Mouse (Mus musculus): ENCODE measurements at regions not wholly inside any gene's neighbourhood (a gene's known extent, or its start where the extent isn't known, plus 50 kb on each side); places are given as distances from the start of the nearest gene placed in this dataset.
"Not testable (repeated sequence)": the region's sequence is repeated elsewhere in the genome, so short reads cannot be mapped to it uniquely, and the experiment has no call there.

DNA sequence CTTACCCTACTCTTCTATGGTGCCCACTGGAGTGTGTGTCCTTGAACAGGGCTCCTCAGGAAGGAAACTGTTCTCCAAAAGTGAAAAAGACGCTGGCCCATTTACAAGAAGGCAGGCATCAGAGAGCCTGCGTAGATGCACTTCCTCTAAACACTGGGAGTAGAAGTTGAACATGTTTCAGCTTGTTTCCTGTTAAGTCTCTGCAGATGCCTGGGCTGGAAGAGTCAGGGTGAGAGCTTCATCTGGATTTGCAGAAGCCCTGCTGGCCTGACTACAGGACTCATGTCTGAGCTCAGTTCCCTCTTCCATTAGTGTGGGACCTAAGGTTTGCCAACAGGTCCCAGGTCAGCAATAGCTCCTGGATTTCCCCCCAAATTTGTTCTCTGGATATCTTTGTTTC lies 54.7 kb upstream of the Nlrp1b start:
- DNase-seq, result no peak

DNA sequence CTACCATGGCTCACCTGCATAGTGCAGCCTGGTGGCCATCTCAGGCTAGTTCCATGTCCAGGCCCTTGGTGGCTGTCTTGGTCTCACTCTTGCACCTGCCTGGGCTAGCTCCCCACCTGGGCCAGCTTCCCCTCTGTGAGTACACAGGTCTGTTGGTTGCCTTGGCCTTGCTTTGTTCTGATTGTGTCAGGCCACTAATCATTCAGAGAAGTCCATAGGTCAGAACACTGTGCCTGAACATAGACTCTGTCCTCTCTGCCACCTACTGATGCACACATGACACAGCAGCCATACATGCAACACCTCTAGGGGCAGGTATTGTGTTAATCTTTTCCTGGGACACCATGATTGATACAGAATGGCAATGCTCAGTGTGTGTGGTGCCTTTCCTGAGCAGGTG lies 57.7 kb upstream of the Nlrp1b start:
- not testable (repeated sequence) for DNase-seq

DNA sequence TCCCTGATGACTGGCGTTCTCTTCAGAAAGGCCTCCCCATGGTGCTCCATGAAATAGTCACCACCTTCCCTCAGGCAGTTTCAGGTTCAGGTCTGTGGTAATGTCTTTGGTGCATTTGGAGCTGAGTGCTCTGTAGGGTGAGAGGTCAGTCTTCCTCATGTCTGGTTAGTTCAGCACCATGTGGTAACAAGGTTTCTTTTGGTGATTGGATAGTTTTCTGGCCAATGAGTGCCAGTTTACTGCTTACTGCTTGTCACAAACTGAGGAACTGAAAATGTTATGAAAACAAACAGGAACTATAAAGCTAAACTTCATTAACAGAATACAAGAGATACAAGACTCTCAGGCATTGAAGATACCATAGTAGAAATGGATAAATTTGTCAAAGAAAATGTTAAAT lies 59.0 kb upstream of the Nlrp1b start:
- DNase-seq, result no peak

DNA sequence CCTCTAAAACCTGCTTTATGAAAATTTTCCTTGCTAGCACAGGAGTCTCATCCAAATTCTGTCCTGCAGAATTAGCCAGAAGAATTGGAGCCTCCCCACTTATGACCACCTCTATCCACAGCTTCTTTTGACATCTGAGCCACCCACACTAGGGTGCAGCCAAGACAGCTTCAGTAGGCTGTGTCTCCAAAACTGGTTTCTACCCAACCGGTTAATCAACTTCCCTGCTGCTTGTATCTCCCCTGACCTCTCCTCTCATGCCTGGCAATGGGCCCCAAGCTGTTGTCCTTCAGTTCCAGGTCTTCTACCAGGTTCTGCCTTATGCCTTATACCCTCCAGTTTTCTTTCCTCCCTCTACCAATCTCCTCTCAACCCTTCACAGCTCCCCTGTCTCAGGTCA lies 68.9 kb upstream of the Nlrp1b start:
- DNase-seq, result no peak

DNA sequence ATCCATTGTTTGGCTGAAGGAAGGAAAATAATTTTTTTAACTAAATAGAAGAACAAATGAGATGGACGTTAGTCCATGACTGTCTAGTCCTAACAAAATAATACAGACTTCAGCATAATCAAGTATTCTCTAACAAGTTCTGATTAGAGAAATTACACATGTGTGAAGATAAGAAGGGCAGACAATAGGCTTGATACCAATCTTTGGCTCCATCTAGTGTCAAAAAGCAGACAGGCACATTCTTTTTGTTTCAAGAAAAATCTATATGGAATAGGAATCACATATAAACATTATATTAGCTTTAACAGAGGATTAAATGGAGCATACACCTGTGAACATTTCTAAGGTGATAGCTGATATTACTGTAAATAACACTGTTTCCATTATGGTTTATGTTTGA lies 92.9 kb upstream of the Nlrp1b start:
- DNase-seq, result no peak

DNA sequence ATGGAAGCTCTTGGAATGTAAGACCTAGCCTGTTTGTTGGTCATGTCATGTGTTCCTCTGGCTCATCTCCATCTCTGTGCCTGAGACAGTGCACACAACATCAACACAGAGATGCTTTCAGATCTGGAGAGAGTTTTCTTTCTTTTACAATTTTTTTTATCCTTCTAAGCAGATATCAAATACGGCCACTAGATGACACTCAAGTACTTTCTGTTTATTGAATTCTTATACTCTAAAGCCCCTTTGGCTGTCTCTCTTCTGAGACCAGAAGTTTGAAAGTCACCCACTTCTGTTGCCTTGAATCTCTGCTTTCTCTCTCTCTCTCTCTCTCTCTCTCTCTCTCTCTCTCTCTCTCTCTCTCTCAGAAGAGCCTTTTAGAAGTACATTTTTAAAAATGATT lies 106.9 kb upstream of the Nlrp1b start:
- DNase-seq, result no peak

DNA sequence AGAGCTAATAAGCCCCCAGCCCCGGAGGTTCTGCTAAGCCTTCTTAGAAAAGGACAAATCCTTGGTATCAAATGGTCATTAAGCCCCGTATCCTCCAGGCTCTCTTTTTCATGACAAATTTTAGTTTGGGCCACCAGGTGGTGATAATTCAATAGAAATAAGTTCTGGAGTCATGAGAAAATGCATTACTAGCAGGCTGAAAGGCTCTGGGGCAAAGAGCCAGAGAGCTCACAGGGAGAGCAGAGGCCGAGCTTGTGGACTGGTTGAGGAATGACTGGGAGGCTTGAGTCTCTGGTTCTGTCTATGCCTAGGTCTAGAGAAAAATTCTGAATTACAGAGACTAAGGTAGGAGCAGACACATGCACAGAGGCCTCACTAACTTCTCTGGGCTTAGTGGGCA lies 115.5 kb upstream of the Nlrp1b start:
- DNase-seq, result no peak

DNA sequence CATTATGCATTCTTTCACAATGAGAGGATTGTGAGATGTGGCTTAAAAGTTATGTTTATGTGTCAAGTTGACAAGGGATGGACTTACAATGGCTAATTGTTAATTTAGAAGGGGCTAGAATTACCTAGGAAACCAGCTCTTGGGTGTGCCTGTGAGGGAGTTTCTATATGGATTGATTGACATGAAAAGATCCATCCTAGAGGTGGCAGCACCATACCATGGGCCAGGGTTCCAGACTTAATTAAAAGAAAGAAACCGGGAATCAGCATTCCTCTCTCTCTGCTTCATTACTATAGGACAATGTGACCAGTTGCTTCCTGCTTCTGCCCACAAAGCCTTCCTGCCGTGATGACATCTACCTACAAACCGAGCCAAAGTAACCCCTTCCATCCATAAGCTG lies 126.6 kb upstream of the Nlrp1b start:
- no peak for DNase-seq

DNA sequence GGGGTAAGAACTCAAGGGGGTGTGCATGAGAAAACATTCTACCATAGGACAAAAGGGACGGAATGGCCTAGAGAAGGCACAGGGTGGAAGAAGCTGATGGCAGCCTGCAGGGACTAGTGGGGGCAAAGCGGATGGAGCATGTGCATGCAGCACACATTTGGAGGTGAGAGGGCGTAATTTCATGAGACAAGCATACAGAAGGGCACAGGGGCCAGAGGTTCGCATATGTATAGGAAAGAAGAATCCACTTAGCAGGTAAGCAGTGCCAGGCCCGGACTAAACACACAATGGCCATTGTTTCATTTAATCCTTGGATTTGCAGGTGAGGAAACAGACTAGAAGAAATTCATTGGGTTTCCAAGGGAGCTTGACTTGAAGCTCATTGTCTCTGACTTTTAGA lies 130.3 kb upstream of the Nlrp1b start:
- no peak for DNase-seq

DNA sequence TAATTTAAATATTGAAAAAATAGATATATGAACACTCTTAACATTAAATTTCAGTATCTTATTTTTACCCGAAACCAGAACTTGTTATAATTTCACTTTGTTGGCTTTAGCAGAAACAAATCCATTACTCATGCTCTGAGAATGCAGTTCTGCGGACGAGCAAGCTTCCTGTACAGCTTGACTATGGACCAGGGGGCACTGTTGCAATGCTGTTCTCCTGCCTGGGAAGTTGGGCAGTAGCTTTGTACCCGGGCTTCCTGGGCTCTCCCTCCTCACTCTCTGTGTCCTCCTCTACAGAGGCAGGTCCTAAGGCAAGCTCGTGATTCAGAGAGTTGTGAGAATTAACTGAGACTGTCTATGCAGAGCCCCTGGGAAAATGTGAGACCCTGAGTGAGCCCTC lies 141.3 kb upstream of the Nlrp1b start:
- no peak for DNase-seq

DNA sequence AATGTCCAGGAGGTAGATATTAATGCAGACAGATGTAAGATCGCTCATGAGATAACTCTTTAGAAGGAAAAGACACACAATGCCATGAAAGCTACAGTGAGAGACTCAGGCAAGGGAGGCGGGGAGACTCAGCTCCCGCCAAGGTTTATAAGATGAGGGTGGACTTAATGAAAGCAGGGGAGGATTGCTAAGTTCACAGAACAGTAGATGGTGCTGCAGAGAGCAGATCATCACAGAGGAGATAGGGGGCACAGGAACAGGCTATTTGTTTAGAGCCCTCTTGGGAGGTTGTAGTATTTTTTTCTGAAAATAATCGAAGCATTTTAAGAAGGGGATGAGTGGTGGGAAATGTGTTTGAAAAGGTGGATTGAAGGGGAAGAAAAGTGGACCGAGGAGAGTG lies 144.6 kb upstream of the Nlrp1b start:
- DNase-seq, result no peak

DNA sequence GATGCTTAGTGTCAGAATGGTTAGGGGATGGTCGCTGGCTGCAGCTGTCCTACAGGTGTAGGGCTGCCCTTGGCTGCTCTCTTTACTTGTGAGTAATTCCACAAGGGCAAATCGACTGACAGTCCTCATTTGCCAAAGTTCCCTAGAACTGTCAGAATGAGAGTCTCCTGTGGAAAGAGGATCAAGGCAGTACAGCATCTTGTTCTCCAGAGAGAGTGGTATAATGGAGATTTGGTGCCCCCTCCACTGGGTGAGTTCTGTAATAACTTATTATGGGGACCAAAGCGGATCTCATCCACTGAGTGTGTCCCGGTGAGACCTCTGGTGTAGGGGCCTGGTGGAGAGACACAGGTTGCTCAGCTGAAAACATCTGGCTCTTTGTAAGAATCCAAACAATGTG lies 157.9 kb upstream of the Nlrp1b start:
- DNase-seq, result no peak

DNA sequence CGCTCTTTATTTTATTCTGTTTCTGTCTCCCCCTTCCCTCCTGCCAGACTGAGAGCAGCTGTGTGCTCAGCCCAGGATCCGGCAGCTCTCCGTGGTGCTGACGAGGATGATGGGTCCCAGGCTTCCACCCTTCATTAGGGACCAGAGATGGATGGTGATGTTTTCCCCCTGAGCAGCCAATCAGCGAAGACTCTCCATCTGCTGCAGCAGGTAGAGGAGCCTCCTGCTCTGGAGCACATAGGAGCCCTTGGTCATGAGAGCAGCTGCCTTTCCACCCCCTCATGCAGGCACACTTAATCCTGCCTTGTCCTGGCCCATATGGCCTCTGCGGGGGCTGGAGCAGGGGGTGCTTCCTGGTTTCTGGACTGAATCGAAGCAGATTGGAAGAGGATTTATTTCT lies 159.1 kb upstream of the Nlrp1b start:
- DNase-seq, result no peak

DNA sequence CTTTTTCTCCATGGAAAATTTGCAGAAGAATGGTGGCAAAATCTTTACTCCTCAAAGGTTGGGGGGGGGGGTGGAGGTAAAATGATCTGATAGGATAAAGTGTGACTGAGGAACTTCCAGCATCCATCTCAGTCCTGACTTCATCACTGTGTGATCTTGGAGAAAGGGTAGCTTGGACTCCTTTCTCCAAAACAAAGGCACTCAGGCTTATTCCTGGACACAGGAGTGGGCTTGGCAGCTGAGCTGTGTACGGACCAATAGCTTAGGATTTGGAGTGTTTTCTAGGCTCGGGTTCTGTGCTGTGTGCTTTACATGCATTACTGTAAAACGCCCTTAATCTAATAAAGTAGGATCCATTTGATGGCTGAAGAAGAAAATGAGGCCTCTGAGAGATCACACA lies 159.6 kb upstream of the Nlrp1b start:
- no peak for DNase-seq

DNA sequence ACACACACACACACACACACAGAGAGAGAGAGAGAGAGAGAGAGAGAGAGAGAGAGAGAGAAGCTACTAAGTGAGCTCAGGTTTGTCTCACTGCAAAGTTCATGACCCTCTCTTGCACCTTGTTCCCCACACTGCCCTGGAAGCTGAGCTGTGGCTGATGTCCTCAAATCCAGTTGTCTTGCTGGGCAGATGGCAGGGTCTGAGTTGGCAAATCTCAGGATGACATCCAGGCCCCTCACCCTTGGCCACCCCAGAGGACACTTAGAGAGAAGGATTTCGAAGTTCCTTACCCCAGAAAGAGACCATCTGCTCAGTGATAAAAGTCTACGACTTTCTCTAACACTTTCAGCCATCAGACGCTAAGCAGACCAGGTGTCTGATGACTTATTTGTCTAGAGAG lies 160.1 kb upstream of the Nlrp1b start:
- DNase-seq, result no peak

DNA sequence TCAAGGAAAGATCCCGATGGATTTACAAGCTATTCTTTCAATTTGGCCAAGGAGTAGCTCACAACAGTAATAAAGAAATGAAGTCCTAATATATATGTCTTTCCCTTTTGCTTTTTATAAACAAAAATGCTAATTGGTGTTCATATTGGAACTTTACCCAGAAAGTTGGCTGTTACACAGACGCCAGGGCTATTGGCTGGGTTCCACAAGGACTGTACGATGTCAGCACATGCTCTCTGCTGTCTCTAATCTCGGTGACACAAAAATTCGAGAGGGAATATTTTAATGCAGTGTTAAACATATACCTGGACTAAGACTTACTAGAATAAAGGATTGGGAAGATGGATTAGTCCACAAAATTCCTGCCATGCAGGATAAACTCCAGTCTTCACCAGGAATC lies 162.9 kb upstream of the Nlrp1b start:
- DNase-seq, result no peak

DNA sequence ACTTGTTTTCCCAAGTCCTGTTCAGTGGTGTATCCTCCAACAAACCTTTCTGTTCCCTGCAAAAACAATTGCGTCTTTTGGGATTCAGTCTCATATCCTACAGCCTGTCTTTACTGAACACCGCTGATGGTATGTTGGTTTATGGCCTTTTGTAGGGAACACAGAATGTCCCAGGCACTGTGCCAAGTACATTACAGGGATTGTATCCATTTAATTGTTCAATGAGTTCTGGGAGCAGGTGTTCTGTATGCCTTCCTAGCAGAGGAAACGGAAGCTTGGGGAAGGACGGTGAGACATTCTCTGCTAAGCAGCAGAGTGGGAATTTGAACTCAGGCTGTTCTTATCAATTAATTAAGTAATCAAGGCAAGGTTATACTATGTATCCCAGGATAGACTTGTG lies 164.5 kb upstream of the Nlrp1b start:
- DNase-seq, result no peak

DNA sequence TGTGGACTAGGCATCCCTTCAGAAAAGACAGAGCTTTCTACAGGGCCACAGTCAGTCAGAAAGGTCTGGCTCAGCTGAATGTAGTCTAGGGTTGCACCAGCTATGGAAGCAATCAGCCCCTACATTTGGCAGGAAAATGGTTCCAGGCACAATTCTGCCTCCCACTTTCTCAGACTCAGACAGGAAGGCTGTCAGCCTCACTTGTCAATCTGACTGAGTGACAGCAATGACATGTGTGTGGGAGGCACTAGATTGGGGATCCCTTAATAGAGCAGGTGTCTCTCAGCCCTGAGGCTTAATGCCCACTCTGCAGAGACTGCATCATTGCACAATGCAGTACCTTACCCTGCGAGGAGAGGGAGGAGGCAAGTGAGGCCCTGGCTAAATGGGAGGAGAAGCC lies 165.1 kb upstream of the Nlrp1b start:
- no peak for DNase-seq

DNA sequence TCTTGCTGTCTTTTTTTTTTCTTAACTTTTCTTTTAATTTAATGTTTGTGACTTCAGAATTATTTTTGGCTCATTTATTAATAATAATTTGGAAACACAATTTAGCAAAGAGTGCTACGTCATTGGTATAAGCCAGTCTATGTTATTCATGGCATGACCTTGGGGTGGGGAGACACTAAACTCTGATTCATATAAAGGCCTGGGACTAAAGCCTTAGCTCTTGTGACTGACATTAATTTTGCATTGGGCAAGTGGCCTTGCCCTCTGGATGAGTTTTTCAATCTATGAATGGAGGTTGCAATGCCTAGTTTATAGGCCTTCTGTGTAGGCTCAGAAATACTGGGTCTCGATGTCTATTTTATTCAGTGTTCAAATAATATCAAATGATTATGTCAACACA lies 169.8 kb upstream of the Nlrp1b start:
- DNase-seq, result no peak

DNA sequence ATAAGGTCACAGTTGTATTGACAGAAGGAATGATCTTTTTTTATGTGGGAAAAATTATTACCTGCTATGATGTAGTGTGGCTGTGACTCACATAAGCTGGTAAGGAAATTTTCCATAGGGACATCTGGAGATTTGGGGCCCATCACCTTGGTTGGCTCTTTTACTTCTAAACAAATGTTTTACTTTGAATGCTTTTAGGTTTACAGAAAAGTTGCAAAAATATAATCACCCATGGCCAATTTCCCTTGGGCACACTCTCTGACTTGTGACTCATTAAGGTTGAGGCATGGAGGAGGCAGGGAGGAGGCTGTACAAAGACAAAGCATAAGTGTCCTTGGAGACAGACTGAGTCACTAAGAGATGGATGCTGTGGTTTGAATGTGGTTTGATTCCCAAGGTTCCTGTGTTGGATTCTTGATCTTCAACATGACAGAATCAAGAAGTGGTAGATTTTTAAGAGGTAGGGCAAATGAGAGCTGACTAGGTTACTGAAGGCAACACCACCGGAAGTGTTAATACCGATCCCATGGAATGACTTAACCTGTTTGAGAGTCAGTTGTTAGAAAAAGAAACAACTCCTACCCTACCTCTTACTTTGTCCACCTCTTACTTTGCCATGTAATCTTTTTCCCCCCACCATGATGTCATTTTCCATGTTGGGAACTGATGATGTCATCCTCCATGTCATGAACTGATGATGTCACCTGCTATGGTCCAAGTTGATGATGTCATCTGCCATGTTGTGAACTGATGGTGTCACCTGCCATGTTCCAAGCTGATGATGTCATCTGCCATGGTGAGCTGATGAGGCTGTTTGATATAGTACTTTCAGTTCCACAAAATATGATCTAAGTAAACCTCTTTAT lies 171.1 kb upstream of the Nlrp1b start:
- no peak for DNase-seq

DNA sequence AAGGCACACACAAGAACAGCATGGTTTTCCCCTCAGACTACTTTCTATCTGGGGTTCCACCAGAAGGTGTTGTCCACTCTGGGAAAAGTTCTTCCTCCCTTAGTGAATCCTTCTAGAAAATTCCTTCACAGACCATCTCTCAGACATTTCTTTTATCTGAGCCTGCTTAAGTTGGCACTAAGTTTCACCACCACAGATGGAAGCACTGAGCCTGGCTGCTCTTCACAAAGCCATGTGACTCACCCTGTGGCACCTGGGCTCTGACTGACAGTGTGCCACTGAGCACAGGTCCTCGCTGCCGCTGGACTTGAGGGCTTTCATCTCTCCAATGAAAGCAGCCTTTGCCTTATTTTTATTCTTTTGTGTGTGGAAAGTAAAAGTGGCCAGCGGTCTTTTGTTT lies 173.8 kb upstream of the Nlrp1b start:
- DNase-seq, result no peak

DNA sequence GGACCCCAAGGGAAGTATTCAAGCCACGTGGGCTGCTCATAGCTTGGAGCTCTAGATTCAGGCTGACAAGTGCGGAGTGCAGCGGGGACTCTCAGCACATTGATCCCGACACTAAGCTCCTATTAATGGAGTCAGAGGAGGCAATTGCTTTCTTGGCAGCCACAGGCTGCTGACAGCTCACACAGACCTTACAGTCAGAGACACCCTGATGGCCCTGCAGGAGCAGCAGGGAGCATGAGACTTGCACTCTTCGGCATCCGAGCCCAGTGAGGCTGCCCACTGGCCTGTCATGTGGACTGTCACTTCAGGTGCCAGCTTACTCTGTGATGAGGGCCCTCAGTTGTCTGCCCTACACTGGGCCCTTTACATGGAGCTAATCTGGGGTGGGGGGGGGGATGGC lies 176.5 kb upstream of the Nlrp1b start:
- DNase-seq, result no peak

DNA sequence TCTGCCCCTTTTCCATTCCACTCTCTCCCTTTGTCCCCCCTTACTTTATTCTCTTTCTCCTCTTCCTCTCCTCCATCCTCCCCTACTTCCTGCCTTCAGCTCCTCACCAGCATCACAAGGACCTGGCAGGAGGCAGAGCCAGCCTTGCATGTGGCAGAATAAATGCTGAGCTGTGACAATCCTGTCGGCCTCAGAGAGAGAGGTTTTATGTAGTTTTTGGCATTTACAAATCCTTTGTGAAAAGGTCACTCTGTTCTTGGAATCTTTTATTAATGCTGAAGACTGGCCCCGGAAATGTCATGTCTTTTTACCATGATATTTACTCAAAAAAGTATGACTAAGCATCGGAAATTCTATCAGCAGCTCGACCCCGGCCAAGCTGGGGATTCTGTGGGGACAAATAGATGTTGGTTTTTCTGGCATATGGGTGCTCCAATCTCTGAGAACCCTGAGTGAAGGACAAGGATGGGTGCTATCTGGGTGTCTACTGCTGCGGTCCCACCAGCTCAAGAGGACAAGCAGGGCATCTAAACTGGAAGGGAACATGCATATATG lies 178.8 kb upstream of the Nlrp1b start:
- no peak for DNase-seq

DNA sequence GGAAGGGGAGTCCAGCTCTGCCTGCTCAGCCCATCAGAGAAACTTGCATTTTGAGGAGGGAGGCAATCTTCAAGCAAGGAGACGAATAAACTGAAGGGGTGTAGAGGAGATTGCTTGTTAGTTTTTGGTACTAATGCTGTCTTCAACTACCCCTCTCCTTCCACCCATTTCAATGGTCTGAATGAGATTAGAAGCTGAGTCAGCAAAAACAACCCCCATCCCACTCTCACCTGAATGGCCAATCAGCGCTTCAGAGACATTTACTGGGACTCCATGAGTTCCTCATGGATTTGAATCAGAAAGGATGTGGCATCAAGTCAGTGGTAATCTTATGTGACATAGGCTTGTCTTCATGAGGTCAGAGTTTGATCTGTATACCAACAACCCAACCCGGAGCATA lies 180.0 kb upstream of the Nlrp1b start:
- DNase-seq, result no peak

DNA sequence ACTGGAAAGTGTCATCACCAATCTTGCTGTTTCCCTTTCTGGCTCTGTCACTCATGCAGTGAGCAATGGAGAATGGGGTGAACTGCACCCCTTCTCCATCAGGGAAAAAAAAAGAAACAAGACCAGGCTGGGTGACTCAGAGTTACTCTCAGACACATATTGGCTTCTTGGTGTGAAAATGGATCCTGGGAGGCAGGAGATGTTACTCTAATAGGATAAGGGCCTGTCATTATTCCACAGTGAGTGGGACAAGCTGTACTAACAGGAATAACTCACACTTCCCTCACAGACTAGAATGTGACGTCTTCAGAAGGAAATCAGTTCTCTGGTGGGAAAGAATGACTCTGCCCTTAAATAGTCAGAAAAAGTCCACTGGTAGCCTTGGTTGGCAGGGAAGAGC lies 181.4 kb upstream of the Nlrp1b start:
- DNase-seq, result no peak
